Mouse (Mus musculus): ENCODE results near the gene Fgf22.
A peak's percentile ranks its signal among the peaks of the same experiment; 100 is the strongest.
"Not testable (repeated sequence)": the region's sequence is repeated elsewhere in the genome, so short reads cannot be mapped to it uniquely, and the experiment has no call there.

Gene Fgf22

GRCm38 (mm10) chr10:79732500-79732899, 22.4 kb upstream of the Fgf22 start:
- no peak for DNase-seq (ENCODE audit: low spot score)

GRCm38 (mm10) chr10:79733847-79734246, 21.0 kb upstream of the Fgf22 start:
- no peak for DNase-seq (ENCODE audit: low spot score)

GRCm38 (mm10) chr10:79735361-79735760, 19.5 kb upstream of the Fgf22 start:
- DNase-seq (ENCODE audit: low spot score) = no peak

GRCm38 (mm10) chr10:79736706-79737105, 18.2 kb upstream of the Fgf22 start:
- DNase-seq (ENCODE audit: low spot score) = no peak

- DNase-seq (ENCODE audit: low spot score) = no peak
These were observed 16.6 kb upstream of the Fgf22 start for GRCm38 (mm10) chr10:79738259-79738658.

GRCm38 (mm10) chr10:79739234-79739633, 15.6 kb upstream of the Fgf22 start:
- no peak for DNase-seq (ENCODE audit: low spot score)

GRCm38 (mm10) chr10:79740863-79741262, 14.0 kb upstream of the Fgf22 start:
- no peak for DNase-seq (ENCODE audit: low spot score)

GRCm38 (mm10) chr10:79743161-79743560, 11.7 kb upstream of the Fgf22 start:
- DNase-seq (ENCODE audit: low spot score) = no peak

- no peak for DNase-seq (ENCODE audit: low spot score)
These were observed 11.1 kb upstream of the Fgf22 start for GRCm38 (mm10) chr10:79743650-79744365.

GRCm38 (mm10) chr10:79745411-79745810, 9.5 kb upstream of the Fgf22 start:
- no peak for DNase-seq (ENCODE audit: low spot score)

- DNase-seq (ENCODE audit: low spot score) = peak; percentile 96
These were observed 8.7 kb upstream of the Fgf22 start, which contains the start of gene Polrmt for GRCm38 (mm10) chr10:79745898-79746773. TSS of gene Polrmt (minus strand) at chr10:79746581.

- no peak for DNase-seq (ENCODE audit: low spot score)
These were observed 8.1 kb upstream of the Fgf22 start for GRCm38 (mm10) chr10:79746774-79747151.

GRCm38 (mm10) chr10:79748496-79748895, 6.4 kb upstream of the Fgf22 start:
- no peak for DNase-seq (ENCODE audit: low spot score)

GRCm38 (mm10) chr10:79755854-79756253, 978 bp downstream of the Fgf22 start:
- DNase-seq (ENCODE audit: low spot score) = no peak

- DNase-seq (ENCODE audit: low spot score) = no peak
These were observed 1.8 kb downstream of the Fgf22 start for GRCm38 (mm10) chr10:79756660-79757059.

- DNase-seq (ENCODE audit: low spot score) = not testable (repeated sequence)
These were observed 4.8 kb downstream of the Fgf22 start for GRCm38 (mm10) chr10:79759675-79760074.

- no peak for DNase-seq (ENCODE audit: low spot score)
These were observed 5.8 kb downstream of the Fgf22 start for GRCm38 (mm10) chr10:79760603-79761143.

GRCm38 (mm10) chr10:79762875-79763274, 8.0 kb downstream of the Fgf22 start:
- DNase-seq (ENCODE audit: low spot score) = no peak

- no peak for DNase-seq (ENCODE audit: low spot score)
These were observed 9.4 kb downstream of the Fgf22 start for GRCm38 (mm10) chr10:79764234-79764633.

- DNase-seq (ENCODE audit: low spot score) = no peak
These were observed 10.4 kb downstream of the Fgf22 start for GRCm38 (mm10) chr10:79765228-79765745.

- no peak for DNase-seq (ENCODE audit: low spot score)
These were observed 11.2 kb downstream of the Fgf22 start for GRCm38 (mm10) chr10:79766001-79766507.
